Mouse (Mus musculus) midbrain, embryonic 13.5 days (tissue): ENCODE data around the gene Dlg2. TPM values are rescaled to one million over a fixed set of nuclear protein-coding genes. Genes with fewer than 3 reads are reported as not detected.

Source experiments
- ATAC-seq: fragments of 200-750 bp; cut with Nextera tagmentation; 2 replicates; pipeline ENCODE4 v1.8.0; 2017; ENCODE audit warnings: mild to moderate bottlenecking, moderate TSS enrichment, moderate library complexity
- H3K27ac ChIP-seq: fragments of 300-500 bp; sonication (generic); 2 replicates; pipeline ENCODE4 v1.5.1; 2015; ENCODE audit warnings: inconsistent platforms, mild to moderate bottlenecking, moderate library complexity
- H3K27me3 ChIP-seq: fragments of 300-500 bp; sonication (generic); 2 replicates; pipeline ENCODE4 v1.6.1; 2015; ENCODE audit warnings: mild to moderate bottlenecking, inconsistent platforms
- H3K36me3 ChIP-seq: fragments of 300-500 bp; sonication (generic); 2 replicates; pipeline ENCODE4 v1.6.1; 2015; ENCODE audit warnings: mild to moderate bottlenecking, inconsistent platforms
- H3K4me1 ChIP-seq: fragments of 300-500 bp; sonication (generic); replicated peaks from 2 replicates; pipeline ENCODE4 v1.6.1; 2015; ENCODE audit warnings: inconsistent platforms
- H3K4me2 ChIP-seq: fragments of 300-500 bp; sonication (generic); replicated peaks from 2 replicates; pipeline ENCODE4 v1.6.1; 2015; ENCODE audit warnings: moderate library complexity, mild to moderate bottlenecking, inconsistent platforms
- H3K4me3 ChIP-seq: fragments of 300-500 bp; sonication (generic); replicated peaks from 2 replicates; pipeline ENCODE4 v1.5.1; 2015; ENCODE audit warnings: mild to moderate bottlenecking, inconsistent platforms
- H3K9ac ChIP-seq: fragments of 300-500 bp; sonication (generic); replicated peaks from 2 replicates; pipeline ENCODE4 v1.6.1; 2015; ENCODE audit warnings: mild to moderate bottlenecking, inconsistent platforms
- H3K9me3 ChIP-seq: fragments of 300-500 bp; sonication (generic); 2 replicates; pipeline ENCODE4 v1.6.1; 2016; ENCODE audit warnings: mild to moderate bottlenecking, inconsistent platforms
- WGBS: fragments of 180-500 bp; shearing (Covaris S2); methylation state at CpG from one replicate; pipeline ENCODE4 v1.1.7; 2015; 5-methylcytosine and 5-hydroxymethylcytosine counted together
- polyA plus RNA-seq: library from polyadenylated mRNA; unstranded; fragments of >200 nt; fragmentation: Nextera tagmentation; extraction: Ambion mirVana; gene quantifications from 2 replicates; pipeline ENCODE4 v1.2.1, GENCODE M21; 2015

Gene Dlg2
- polyA plus RNA-seq, 1 experiment from 2014 or later = 13.0 TPM

- no peak overlapping the region for H3K9ac ChIP-seq
- H3K27me3 ChIP-seq = no peaks in the 10 kb centered on the region
- no peak overlapping the region for H3K27ac ChIP-seq
- no peaks in the 10 kb centered on the region for H3K9me3 ChIP-seq
- peaks cover 7% of the 10 kb centered on the region; the same call in 1 of the 2 replicates for H3K4me1 ChIP-seq
- no peak overlapping the region for H3K4me2 ChIP-seq
- ATAC-seq = 0 out of 2 replicates have a peak, but pooled peaks have one; percentile 30
- 40% methylated on average over 7 of the region's 7 CpGs for WGBS
- H3K4me3 ChIP-seq = no peak overlapping the region
- H3K36me3 ChIP-seq = no peaks in the 10 kb centered on the region
Observed at GRCm38 (mm10) chr7:92280925-92281324, 1804.5 kb downstream of the Dlg2 start.

- no peaks in the 10 kb centered on the region for H3K9me3 ChIP-seq
- no peak overlapping the region for H3K4me2 ChIP-seq
- H3K4me1 ChIP-seq = no peaks in the 10 kb centered on the region
- ATAC-seq = no peak
- no peak overlapping the region for H3K4me3 ChIP-seq
- 67% methylated on average over 1 of the region's 1 CpGs for WGBS
- no peaks in the 10 kb centered on the region for H3K36me3 ChIP-seq
- no peak overlapping the region for H3K9ac ChIP-seq
- H3K27me3 ChIP-seq = no peaks in the 10 kb centered on the region
- no peak overlapping the region for H3K27ac ChIP-seq
Observed at GRCm38 (mm10) chr7:92287058-92287457, 1810.6 kb downstream of the Dlg2 start.

GRCm38 (mm10) chr7:92288814-92289213, 1812.3 kb downstream of the Dlg2 start:
- Histone ChIP-seq H3K27ac (no peak overlapping the region), H3K9me3 (no peaks in the 10 kb centered on the region), H3K4me1 (no peaks in the 10 kb centered on the region), H3K4me3 (no peak overlapping the region), H3K36me3 (no peaks in the 10 kb centered on the region), H3K4me2 (no peak overlapping the region), H3K27me3 (no peaks in the 10 kb centered on the region), H3K9ac (no peak overlapping the region)
- WGBS = 91% methylated on average over 3 of the region's 3 CpGs
- ATAC-seq = no peak

GRCm38 (mm10) chr7:92292918-92293518, 1816.5 kb downstream of the Dlg2 start:
- WGBS = 82% methylated on average over 8 of the region's 8 CpGs
- Histone ChIP-seq H3K9ac (no peak overlapping the region), H3K27me3 (no peaks in the 10 kb centered on the region), H3K4me1 (no peaks in the 10 kb centered on the region), H3K4me3 (no peak overlapping the region), H3K4me2 (no peak overlapping the region), H3K36me3 (no peaks in the 10 kb centered on the region), H3K27ac (no peak overlapping the region), H3K9me3 (no peaks in the 10 kb centered on the region)
- ATAC-seq = no peak

GRCm38 (mm10) chr7:92301046-92301445, 1824.6 kb downstream of the Dlg2 start:
- H3K9ac ChIP-seq = no peak overlapping the region
- H3K4me3 ChIP-seq = no peak overlapping the region
- H3K27ac ChIP-seq = no peak overlapping the region
- H3K4me1 ChIP-seq = no peaks in the 10 kb centered on the region
- 60% methylated on average over 2 of the region's 2 CpGs for WGBS
- H3K27me3 ChIP-seq = no peaks in the 10 kb centered on the region
- no peaks in the 10 kb centered on the region for H3K36me3 ChIP-seq
- H3K9me3 ChIP-seq = no peaks in the 10 kb centered on the region
- no peak for ATAC-seq
- no peak overlapping the region for H3K4me2 ChIP-seq

- Histone ChIP-seq H3K4me1 (no peaks in the 10 kb centered on the region), H3K27me3 (no peaks in the 10 kb centered on the region), H3K9ac (no peak overlapping the region), H3K9me3 (no peaks in the 10 kb centered on the region), H3K4me2 (no peak overlapping the region), H3K4me3 (no peak overlapping the region), H3K36me3 (no peaks in the 10 kb centered on the region), H3K27ac (no peak overlapping the region)
- 87% methylated on average over 2 of the region's 2 CpGs for WGBS
- peak; percentile 67; the same call in 1 of the 2 replicates for ATAC-seq
Observed at GRCm38 (mm10) chr7:92307634-92308033, 1831.2 kb downstream of the Dlg2 start.

- H3K27ac ChIP-seq = no peak overlapping the region
- no peak overlapping the region for H3K9ac ChIP-seq
- ATAC-seq = no peak
- no peaks in the 10 kb centered on the region for H3K4me1 ChIP-seq
- no peaks in the 10 kb centered on the region for H3K27me3 ChIP-seq
- H3K36me3 ChIP-seq = no peaks in the 10 kb centered on the region
- no peaks in the 10 kb centered on the region for H3K9me3 ChIP-seq
- 74% methylated on average over 2 of the region's 2 CpGs for WGBS
- H3K4me2 ChIP-seq = no peak overlapping the region
- no peak overlapping the region for H3K4me3 ChIP-seq
Observed at GRCm38 (mm10) chr7:92308168-92308567, 1831.7 kb downstream of the Dlg2 start.

- no peaks in the 10 kb centered on the region for H3K27me3 ChIP-seq
- no peaks in the 10 kb centered on the region for H3K4me1 ChIP-seq
- no peak overlapping the region for H3K27ac ChIP-seq
- H3K4me3 ChIP-seq = no peak overlapping the region
- 91% methylated on average over 6 of the region's 6 CpGs for WGBS
- no peak for ATAC-seq
- H3K4me2 ChIP-seq = no peak overlapping the region
- no peaks in the 10 kb centered on the region for H3K36me3 ChIP-seq
- H3K9ac ChIP-seq = no peak overlapping the region
- H3K9me3 ChIP-seq = no peaks in the 10 kb centered on the region
Observed at GRCm38 (mm10) chr7:92316389-92316788, 1839.9 kb downstream of the Dlg2 start.

- Histone ChIP-seq H3K4me2 (no peak overlapping the region), H3K4me1 (peaks cover 8% of the 10 kb centered on the region), H3K36me3 (no peaks in the 10 kb centered on the region), H3K27ac (no peak overlapping the region), H3K9me3 (no peaks in the 10 kb centered on the region), H3K9ac (no peak overlapping the region), H3K4me3 (no peak overlapping the region), H3K27me3 (no peaks in the 10 kb centered on the region)
- no peak for ATAC-seq
- 79% methylated on average over 1 of the region's 1 CpGs for WGBS
Observed at GRCm38 (mm10) chr7:92319469-92319868, 1843.0 kb downstream of the Dlg2 start.

- Histone ChIP-seq H3K4me1 (peaks cover 8% of the 10 kb centered on the region), H3K4me3 (no peak overlapping the region), H3K9me3 (no peaks in the 10 kb centered on the region), H3K27ac (no peak overlapping the region), H3K27me3 (no peaks in the 10 kb centered on the region), H3K36me3 (no peaks in the 10 kb centered on the region), H3K4me2 (no peak overlapping the region), H3K9ac (no peak overlapping the region)
- no peak for ATAC-seq
Observed at GRCm38 (mm10) chr7:92320181-92320580, 1843.7 kb downstream of the Dlg2 start.

GRCm38 (mm10) chr7:92321786-92322185, 1845.3 kb downstream of the Dlg2 start:
- WGBS = 87% methylated on average over 2 of the region's 2 CpGs
- Histone ChIP-seq H3K27me3 (no peaks in the 10 kb centered on the region), H3K4me2 (no peak overlapping the region), H3K4me3 (no peak overlapping the region), H3K9me3 (no peaks in the 10 kb centered on the region), H3K27ac (no peak overlapping the region), H3K36me3 (no peaks in the 10 kb centered on the region), H3K9ac (no peak overlapping the region), H3K4me1 (peaks cover 8% of the 10 kb centered on the region)
- ATAC-seq = no peak

- Histone ChIP-seq H3K4me2 (no peak overlapping the region), H3K9ac (no peak overlapping the region), H3K4me3 (no peak overlapping the region), H3K27ac (no peak overlapping the region), H3K4me1 (peaks cover 8% of the 10 kb centered on the region), H3K9me3 (no peaks in the 10 kb centered on the region), H3K27me3 (no peaks in the 10 kb centered on the region), H3K36me3 (no peaks in the 10 kb centered on the region)
- 53% methylated on average over 13 of the region's 13 CpGs for WGBS
- no peak for ATAC-seq
Observed at GRCm38 (mm10) chr7:92322342-92323069, 1846.0 kb downstream of the Dlg2 start.
